Mouse (Mus musculus) CH12.LX (cell line): ENCODE measurements around the gene Hic1. TPM values are rescaled to one million over a fixed set of nuclear protein-coding genes. Genes with fewer than 3 reads are reported as not detected.

Experiments used
- DNase-seq: peaks from one replicate; pipeline ENCODE4 v3.0.0-alpha.2; 2013; ENCODE audit errors: extremely low read depth
- H3K27ac ChIP-seq: 2 replicates; pipeline ENCODE4 v1.5.1; 2012; ENCODE audit warnings: low read depth, mild to moderate bottlenecking, control low read depth, moderate library complexity; ENCODE audit not compliant: insufficient read depth
- H3K27me3 ChIP-seq: replicated peaks from 2 replicates; pipeline ENCODE3; 2012; ENCODE audit warnings: inconsistent platforms
- H3K36me3 ChIP-seq, 2 experiments: replicated peaks in 1 of 2; 2 replicates each; pipeline versions ENCODE3 to v1.6.1; 2012; ENCODE audit warnings: inconsistent platforms in 1 of 2, low read length in 1 of 2, mild to moderate bottlenecking in 1 of 2, mixed read lengths in 1 of 2, moderate library complexity in 1 of 2; ENCODE audit not compliant: control insufficient read depth in 1 of 2, insufficient read depth in 1 of 2
- H3K4me1 ChIP-seq, 2 experiments: 2 replicates each; pipeline ENCODE4 v1.6.1; 2012; ENCODE audit warnings: inconsistent platforms in 1 of 2, moderate library complexity in 1 of 2; ENCODE audit not compliant: insufficient read depth in 2 of 2, control insufficient read depth in 1 of 2
- H3K4me2 ChIP-seq: 2 replicates; pipeline ENCODE4 v1.6.1; 2012; ENCODE audit warnings: low read depth, mild to moderate bottlenecking, control low read depth; ENCODE audit not compliant: poor library complexity, insufficient read depth, severe bottlenecking
- H3K4me3 ChIP-seq, 3 experiments: fragments of 150-350 bp in 1 of 3; sonication (generic) in 1 of 3; replicated peaks in 1 of 3; 2 replicates each; pipeline versions ENCODE3 to v1.5.1; 2011 to 2012; ENCODE audit warnings: low read depth in 2 of 3, low read length in 2 of 3, mild to moderate bottlenecking in 2 of 3, moderate library complexity in 2 of 3, control low read depth in 1 of 3, improper control_type of control experiment in 1 of 3, inconsistent platforms in 1 of 3, mixed read lengths in 1 of 3; ENCODE audit not compliant: poor library complexity in 1 of 3
- H3K79me2 ChIP-seq: replicated peaks from 2 replicates; pipeline ENCODE4 v1.6.1; 2012; ENCODE audit warnings: mild to moderate bottlenecking, moderate library complexity; ENCODE audit not compliant: control insufficient read depth, poor library complexity, insufficient read depth, severe bottlenecking; ENCODE audit errors: extremely low read depth
- H3K9ac ChIP-seq: 2 replicates; pipeline ENCODE4 v1.6.1; 2012; ENCODE audit warnings: low read depth, mild to moderate bottlenecking, control low read depth, moderate library complexity; ENCODE audit not compliant: insufficient read depth
- H3K9me3 ChIP-seq: replicated peaks from 2 replicates; pipeline ENCODE3; 2012; ENCODE audit warnings: low read length, inconsistent platforms, mixed read lengths
- BHLHE40 ChIP-seq: IDR thresholded peaks from 2 replicates; pipeline ENCODE4 v1.6.1; 2011; ENCODE audit warnings: mild to moderate bottlenecking, low read depth, low read length, improper control_type of control experiment
- CHD2 ChIP-seq: IDR thresholded peaks from 2 replicates; pipeline ENCODE4 v1.6.1; 2011; ENCODE audit warnings: low read length, improper control_type of control experiment
- CTCF ChIP-seq, 2 experiments: IDR thresholded peaks in 1 of 2; conservative IDR thresholded peaks in 1 of 2; 2 replicates each; pipeline ENCODE4 v1.5.1; 2011 to 2012; ENCODE audit warnings: low read depth in 2 of 2, low read length in 2 of 2, improper control_type of control experiment in 1 of 2, inconsistent platforms in 1 of 2, mild to moderate bottlenecking in 1 of 2, moderate library complexity in 1 of 2
- E2F4 ChIP-seq: IDR thresholded peaks from 2 replicates; pipeline ENCODE4 v1.6.1; 2011; ENCODE audit warnings: low read depth, low read length, improper control_type of control experiment; ENCODE audit not compliant: insufficient replicate concordance
- ELF1 ChIP-seq: IDR thresholded peaks from 2 replicates; pipeline ENCODE4 v1.6.1; 2014; ENCODE audit warnings: low read depth, mild to moderate bottlenecking, inconsistent platforms, low read length, improper control_type of control experiment
- EP300 ChIP-seq: IDR thresholded peaks from 2 replicates; pipeline ENCODE4 v1.6.1; 2011; ENCODE audit warnings: low read length, improper control_type of control experiment
- ETS1 ChIP-seq: conservative IDR thresholded peaks from 2 replicates; pipeline ENCODE4 v1.6.1; 2012; ENCODE audit warnings: low read depth, mild to moderate bottlenecking, inconsistent platforms, low read length, improper control_type of control experiment, moderate library complexity
- GABPA ChIP-seq: IDR thresholded peaks from 2 replicates; pipeline ENCODE4 v1.6.1; 2012; ENCODE audit warnings: low read depth, low read length, improper control_type of control experiment, inconsistent platforms; ENCODE audit not compliant: insufficient replicate concordance
- HCFC1 ChIP-seq: IDR thresholded peaks from 2 replicates; pipeline ENCODE4 v1.6.1; 2012; ENCODE audit warnings: low read depth, mild to moderate bottlenecking, inconsistent platforms, low read length, improper control_type of control experiment
- JUND ChIP-seq: conservative IDR thresholded peaks from 2 replicates; pipeline ENCODE4 v1.6.1; 2011; ENCODE audit warnings: low read depth, low read length, improper control_type of control experiment
- KAT2A ChIP-seq: IDR thresholded peaks from 2 replicates; pipeline ENCODE4 v1.6.1; 2012; ENCODE audit warnings: low read length, improper control_type of control experiment, inconsistent platforms; ENCODE audit not compliant: insufficient replicate concordance
- MAFK ChIP-seq: IDR thresholded peaks from 2 replicates; pipeline ENCODE4 v1.6.1; 2011; ENCODE audit warnings: low read length, improper control_type of control experiment; ENCODE audit not compliant: insufficient replicate concordance
- MAX ChIP-seq: IDR thresholded peaks from 2 replicates; pipeline ENCODE4 v1.6.1; 2011; ENCODE audit warnings: low read length, improper control_type of control experiment
- MAZ ChIP-seq: IDR thresholded peaks from 2 replicates; pipeline ENCODE4 v1.6.1; 2012; ENCODE audit warnings: low read depth, mild to moderate bottlenecking, inconsistent platforms, low read length, improper control_type of control experiment, moderate library complexity
- MEF2A ChIP-seq: IDR thresholded peaks from 2 replicates; pipeline ENCODE4 v1.6.1; 2014; ENCODE audit warnings: low read depth, mild to moderate bottlenecking, inconsistent platforms, low read length, improper control_type of control experiment, borderline replicate concordance
- MXI1 ChIP-seq: IDR thresholded peaks from 2 replicates; pipeline ENCODE4 v1.6.1; 2011; ENCODE audit warnings: mild to moderate bottlenecking, low read depth, low read length, improper control_type of control experiment
- MYC ChIP-seq: IDR thresholded peaks from 2 replicates; pipeline ENCODE4 v1.6.1; 2011; ENCODE audit warnings: low read depth, mild to moderate bottlenecking, improper control_type of control experiment, low read length
- NELFE ChIP-seq: IDR thresholded peaks from 2 replicates; pipeline ENCODE4 v1.6.1; 2011; ENCODE audit warnings: low read depth, low read length, improper control_type of control experiment
- NRF1 ChIP-seq: IDR thresholded peaks from 2 replicates; pipeline ENCODE4 v1.6.1; 2014; ENCODE audit warnings: low read depth, mild to moderate bottlenecking, inconsistent platforms, low read length, improper control_type of control experiment, moderate library complexity
- POLR2A ChIP-seq: IDR thresholded peaks from 2 replicates; pipeline ENCODE4 v1.6.1; 2011; ENCODE audit warnings: low read depth, mild to moderate bottlenecking, improper control_type of control experiment, low read length
- POLR2AphosphoS2 ChIP-seq: IDR thresholded peaks from 2 replicates; pipeline ENCODE4 v1.6.1; 2011; ENCODE audit warnings: low read depth, low read length, improper control_type of control experiment
- RCOR1 ChIP-seq: conservative IDR thresholded peaks from 2 replicates; pipeline ENCODE4 v1.6.1; 2012; ENCODE audit warnings: low read depth, mild to moderate bottlenecking, inconsistent platforms, low read length, improper control_type of control experiment
- SIN3A ChIP-seq: IDR thresholded peaks from 2 replicates; pipeline ENCODE4 v1.6.1; 2012; ENCODE audit warnings: low read length, improper control_type of control experiment, inconsistent platforms
- SMC3 ChIP-seq: IDR thresholded peaks from 2 replicates; pipeline ENCODE4 v1.6.1; 2011; ENCODE audit warnings: low read depth, low read length, improper control_type of control experiment
- TCF12 ChIP-seq: IDR thresholded peaks from 2 replicates; pipeline ENCODE4 v1.6.1; 2014; ENCODE audit warnings: low read depth, mild to moderate bottlenecking, inconsistent platforms, low read length, improper control_type of control experiment
- UBTF ChIP-seq: IDR thresholded peaks from 2 replicates; pipeline ENCODE4 v1.6.1; 2012; ENCODE audit warnings: low read depth, mild to moderate bottlenecking, inconsistent platforms, low read length, improper control_type of control experiment, moderate library complexity
- USF1 ChIP-seq: IDR thresholded peaks from 2 replicates; pipeline ENCODE4 v1.6.1; 2014; ENCODE audit warnings: low read depth, mild to moderate bottlenecking, inconsistent platforms, low read length, improper control_type of control experiment
- USF2 ChIP-seq: conservative IDR thresholded peaks from 2 replicates; pipeline ENCODE4 v1.6.1; 2011; ENCODE audit warnings: low read depth, low read length, improper control_type of control experiment
- ZC3H11A ChIP-seq: IDR thresholded peaks from 2 replicates; pipeline ENCODE4 v1.6.1; 2012; ENCODE audit warnings: low read depth, mild to moderate bottlenecking, inconsistent platforms, low read length, improper control_type of control experiment
- ZKSCAN1 ChIP-seq: IDR thresholded peaks from 2 replicates; pipeline ENCODE4 v1.6.1; 2012; ENCODE audit warnings: low read depth, inconsistent platforms, low read length, improper control_type of control experiment, borderline replicate concordance
- ZNF384 ChIP-seq: IDR thresholded peaks from 2 replicates; pipeline ENCODE4 v1.6.1; 2012; ENCODE audit warnings: low read depth, low read length, improper control_type of control experiment, inconsistent platforms
- dilution Hi-C: fragments of 300-500 bp; cut with MboI; formaldehyde crosslinking; loops from 2 replicates; pipeline ENCODE4 v1.14.3; 2020; ENCODE audit warnings: low sequenced_read_pairs; ENCODE audit not compliant: extremely low pct_unique_long_range_greater_than_20kb, extremely low pct_ligation_motif_present
- in situ Hi-C: fragments of 300-500 bp; cut with MboI; formaldehyde crosslinking; loops from 3 replicates; pipeline ENCODE4 v1.14.3; 2019; ENCODE audit warnings: low sequenced_read_pairs, low pct_ligation_motif_present, low pct_unique_long_range_greater_than_20kb, mixed read lengths
- polyA plus RNA-seq: library from polyadenylated mRNA; unstranded; fragments of >175 nt; gene quantifications from 2 replicates; pipeline ENCODE4 v1.2.1, GENCODE M21; 2012; ENCODE audit warnings: low read depth; ENCODE audit not compliant: insufficient read length
- total RNA-seq, 2 experiments: library from RNA; depleted of rRNA; stranded (reverse); fragments of 300-350 nt in 1 of 2; fragments of >200 nt in 1 of 2; gene quantifications; 2 replicates each; pipeline ENCODE4 v1.2.3; 2012 to 2014

The Hic1 gene
- total and polyA plus RNA-seq, 3 experiments = 2.9 to 6.4 (median 5.7) TPM

GRCm38 (mm10) chr11:75183917-75184570 is 14.7 kb upstream of the Hic1 start:
- Histone ChIP-seq H3K36me3 (peaks cover 56 to 80% of the 10 kb centered on the region in 2 experiments), H3K4me1 (peaks cover 9 to 40% of the 10 kb centered on the region in 2 experiments), H3K27ac (no peak overlapping the region), H3K9ac (no peak overlapping the region), H3K9me3 (no peaks in the 10 kb centered on the region), H3K79me2 (peaks cover 10% of the 10 kb centered on the region; the same call in 1 of the 2 replicates), H3K4me2 (no peak overlapping the region), H3K27me3 (no peaks in the 10 kb centered on the region), H3K4me3 (no peak overlapping the region)
- TF ChIP-seq NELFE = no peak
- no peak for DNase-seq
- dilution Hi-C loops (no loop called here), in situ Hi-C loops (no loop called here)

GRCm38 (mm10) chr11:75178672-75179208 is 9.4 kb upstream of the Hic1 start, which contains the start of gene Ovca2:
Gene Ovca2, minus strand, starts transcription at chr11:75178835.
- Histone ChIP-seq H3K4me3 (peak within 1 kb of the TSS; percentile 68 to 92 (median 74)), H3K27me3 (peaks cover 5% of the 10 kb centered on the region), H3K4me1 (peaks cover 7 to 21% of the 10 kb centered on the region in 2 experiments; a peak in 3 of 4 replicates), H3K36me3 (peaks cover 56 to 76% of the 10 kb centered on the region in 2 experiments), H3K9me3 (no peaks in the 10 kb centered on the region), H3K27ac (no peak within 1 kb of the TSS), H3K9ac (peak within 1 kb of the TSS; percentile 86), H3K79me2 (peaks cover 9% of the 10 kb centered on the region), H3K4me2 (peak within 1 kb of the TSS; percentile 89)
- peak; percentile 94 for DNase-seq
- in situ Hi-C loops (no loop called here), dilution Hi-C loops (no loop called here)
- TF ChIP-seq EP300 (no peak), BHLHE40 (no peak), MYC (no peak), MAZ (no peak), CTCF (conservative IDR thresholded peaks at IDR 0.05 in 1 of 2, IDR thresholded peaks at IDR 0.05 in 1 of 2; ENCODE audit: low read depth in 2 of 2, low read length in 2 of 2) (peak; percentile 49 to 91; a peak in 3 of 4 replicates), USF2 (no peak), POLR2AphosphoS2 (peak; percentile 95), TCF12 (peak; percentile 91), HCFC1 (peak; percentile 85), E2F4 (no peak), SMC3 (peak; percentile 79), USF1 (no peak), MAX (peak; percentile 57; the same call in 1 of the 2 replicates), NRF1 (peak; percentile 44), KAT2A (peak; percentile 68; the same call in 1 of the 2 replicates), ETS1 (no peak; the same call in 1 of the 2 replicates), CHD2 (no peak), NELFE (peak; percentile 90), ZKSCAN1 (no peak), RCOR1 (no peak), SIN3A (0 out of 2 replicates have a peak, but pooled peaks have one; percentile 45), ZNF384 (no peak), UBTF (no peak), POLR2A (peak; percentile 96), ELF1 (peak; percentile 92), JUND (no peak), MXI1 (peak; percentile 64; the same call in 1 of the 2 replicates), MEF2A (no peak), GABPA (no peak), MAFK (no peak), ZC3H11A (no peak)
